Mouse (Mus musculus) neural tube, embryonic 14.5 days (tissue): Measurements from ENCODE around the gene Amfr. TPM values are rescaled to one million over a fixed set of nuclear protein-coding genes. Genes with fewer than 3 reads are reported as not detected.

Experiments used
- ATAC-seq: fragments of 200-750 bp; cut with Nextera tagmentation; 2 replicates; pipeline ENCODE4 v1.8.0; 2017; ENCODE audit warnings: low read depth, mild to moderate bottlenecking, moderate TSS enrichment, moderate library complexity
- H3K27ac ChIP-seq: fragments of 300-500 bp; sonication (generic); 2 replicates; pipeline ENCODE4 v1.5.1; 2014; ENCODE audit warnings: low read depth, mild to moderate bottlenecking, control low read depth, low read length, moderate library complexity, mixed read lengths
- H3K27me3 ChIP-seq: fragments of 300-500 bp; sonication (generic); 2 replicates; pipeline ENCODE4 v1.6.1; 2014; ENCODE audit warnings: low read length; ENCODE audit not compliant: control insufficient read depth, insufficient read depth
- H3K36me3 ChIP-seq: fragments of 300-500 bp; sonication (generic); 2 replicates; pipeline ENCODE4 v1.6.1; 2014; ENCODE audit warnings: low read length, mixed read lengths; ENCODE audit not compliant: control insufficient read depth, insufficient read depth
- H3K4me1 ChIP-seq: fragments of 300-500 bp; sonication (generic); 2 replicates; pipeline ENCODE4 v1.6.1; 2014; ENCODE audit warnings: low read length; ENCODE audit not compliant: control insufficient read depth, insufficient read depth
- H3K4me2 ChIP-seq: fragments of 300-500 bp; sonication (generic); 2 replicates; pipeline ENCODE4 v1.6.1; 2014; ENCODE audit warnings: mild to moderate bottlenecking, low read depth, low read length, control low read depth
- H3K4me3 ChIP-seq: fragments of 300-500 bp; sonication (generic); 2 replicates; pipeline ENCODE4 v1.5.1; 2014; ENCODE audit warnings: low read depth, low read length, control low read depth, mixed read lengths
- H3K9ac ChIP-seq: fragments of 300-500 bp; sonication (generic); replicated peaks from 2 replicates; pipeline ENCODE4 v1.6.1; 2014; ENCODE audit warnings: low read depth, mild to moderate bottlenecking, control low read depth, low read length, mixed read lengths
- H3K9me3 ChIP-seq: fragments of 300-500 bp; sonication (generic); 2 replicates; pipeline ENCODE4 v1.6.1; 2016; ENCODE audit warnings: low read length; ENCODE audit not compliant: control insufficient read depth
- WGBS: fragments of 180-500 bp; shearing (Covaris S2); extraction: QIAGEN DNeasy Blood & Tissue Kit; methylation state at CpG from one replicate; pipeline ENCODE4 v1.1.7; 2014; 5-methylcytosine and 5-hydroxymethylcytosine counted together
- polyA plus RNA-seq: library from polyadenylated mRNA; unstranded; fragments of >200 nt; fragmentation: Nextera tagmentation; extraction: Ambion mirVana; gene quantifications from 2 replicates; pipeline ENCODE4 v1.2.1, GENCODE M21; 2014

The Amfr gene
- polyA plus RNA-seq, 1 experiment from 2014 or later: 76.7 TPM

DNA sequence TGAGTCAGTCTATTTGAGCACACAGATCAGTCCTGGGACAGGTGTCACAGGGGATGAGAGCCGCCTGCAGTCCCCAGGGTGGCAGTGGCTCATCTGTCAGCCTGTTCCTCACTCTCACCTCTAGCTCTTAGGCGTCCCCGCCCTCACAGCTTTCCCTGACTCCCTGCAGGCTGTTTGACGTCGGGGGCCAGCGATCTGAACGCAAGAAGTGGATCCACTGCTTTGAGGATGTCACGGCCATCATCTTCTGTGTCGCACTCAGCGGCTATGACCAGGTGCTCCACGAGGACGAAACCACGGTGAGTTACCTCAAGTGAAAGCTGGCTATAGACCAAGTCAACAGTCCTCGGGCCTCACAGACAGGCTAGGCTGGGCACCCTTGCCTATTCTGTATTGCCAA, 62.5 kb downstream of the Amfr start:
- WGBS: 88% methylated on average over 14 of the region's 14 CpGs
- Histone ChIP-seq H3K9ac (no peak overlapping the region), H3K4me3 (no peak overlapping the region), H3K36me3 (peaks cover 51% of the 10 kb centered on the region), H3K4me2 (no peak overlapping the region), H3K9me3 (no peaks in the 10 kb centered on the region), H3K4me1 (no peaks in the 10 kb centered on the region), H3K27me3 (no peaks in the 10 kb centered on the region), H3K27ac (no peak overlapping the region)
- no peak for ATAC-seq

DNA sequence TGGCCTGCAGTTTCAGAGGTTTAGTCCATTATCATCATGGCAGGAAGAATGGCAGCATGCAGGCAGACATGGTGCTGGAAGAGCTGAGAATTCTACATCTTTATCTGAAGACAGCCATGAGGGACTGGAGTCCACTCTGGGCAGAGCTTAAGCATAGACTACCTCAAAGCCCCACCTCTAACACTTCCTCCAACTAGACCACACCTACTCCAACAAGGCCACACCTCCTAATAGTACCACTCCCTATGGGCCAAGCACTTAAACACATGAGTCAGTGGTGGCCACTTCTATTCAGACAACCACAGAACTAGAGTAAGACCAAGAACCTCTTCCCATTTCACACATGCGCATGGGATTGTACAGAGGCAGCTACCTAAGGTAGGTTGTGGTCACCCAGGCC, 66.2 kb downstream of the Amfr start:
- no peak overlapping the region for H3K27ac ChIP-seq
- WGBS: 100% methylated on average over 1 of the region's 1 CpGs
- H3K4me1 ChIP-seq: no peaks in the 10 kb centered on the region
- no peak overlapping the region for H3K9ac ChIP-seq
- no peak overlapping the region for H3K4me2 ChIP-seq
- no peaks in the 10 kb centered on the region for H3K27me3 ChIP-seq
- no peak for ATAC-seq
- no peaks in the 10 kb centered on the region for H3K9me3 ChIP-seq
- H3K36me3 ChIP-seq: peaks cover 20% of the 10 kb centered on the region
- H3K4me3 ChIP-seq: no peak overlapping the region

DNA sequence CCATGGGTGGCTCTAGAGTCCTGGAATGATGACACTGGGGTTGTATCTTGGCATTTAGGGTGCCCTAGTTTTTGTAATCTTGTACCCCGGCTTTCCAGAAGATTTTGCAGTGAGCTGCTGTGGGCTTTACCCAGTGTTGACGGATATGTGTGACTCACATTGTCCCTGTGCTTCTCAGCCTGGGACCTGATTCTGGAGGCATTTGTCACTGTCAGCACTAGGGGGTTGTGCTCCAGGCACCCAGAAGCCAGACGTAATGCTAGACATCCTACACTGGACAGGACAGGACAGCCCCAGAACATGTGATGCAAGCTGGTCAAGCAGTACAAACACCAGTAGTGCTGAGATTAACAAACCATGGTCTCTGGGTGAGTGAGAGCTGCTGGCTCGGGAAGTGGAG, 66.9 kb downstream of the Amfr start:
- Histone ChIP-seq H3K36me3 (peaks cover 19% of the 10 kb centered on the region), H3K27me3 (no peaks in the 10 kb centered on the region)
- no peak for ATAC-seq

GRCm38 (mm10) chr8:93941636-93942054, 71.0 kb downstream of the Amfr start:
- no peak overlapping the region for H3K9ac ChIP-seq
- WGBS: 82% methylated on average over 4 of the region's 4 CpGs
- no peak overlapping the region for H3K4me3 ChIP-seq
- H3K4me1 ChIP-seq: no peaks in the 10 kb centered on the region
- no peaks in the 10 kb centered on the region for H3K9me3 ChIP-seq
- no peak overlapping the region for H3K27ac ChIP-seq
- no peaks in the 10 kb centered on the region for H3K27me3 ChIP-seq
- ATAC-seq: no peak
- peaks cover 4% of the 10 kb centered on the region; the same call in 1 of the 2 replicates for H3K36me3 ChIP-seq
- H3K4me2 ChIP-seq: no peak overlapping the region

More for the DNA sequence above, 66.9 kb downstream of the Amfr start:
- Histone ChIP-seq H3K4me3 (no peak overlapping the region), H3K27ac (no peak overlapping the region), H3K9me3 (no peaks in the 10 kb centered on the region), H3K9ac (no peak overlapping the region), H3K4me2 (no peak overlapping the region), H3K4me1 (no peaks in the 10 kb centered on the region)
- WGBS: 77% methylated on average over 4 of the region's 4 CpGs

DNA sequence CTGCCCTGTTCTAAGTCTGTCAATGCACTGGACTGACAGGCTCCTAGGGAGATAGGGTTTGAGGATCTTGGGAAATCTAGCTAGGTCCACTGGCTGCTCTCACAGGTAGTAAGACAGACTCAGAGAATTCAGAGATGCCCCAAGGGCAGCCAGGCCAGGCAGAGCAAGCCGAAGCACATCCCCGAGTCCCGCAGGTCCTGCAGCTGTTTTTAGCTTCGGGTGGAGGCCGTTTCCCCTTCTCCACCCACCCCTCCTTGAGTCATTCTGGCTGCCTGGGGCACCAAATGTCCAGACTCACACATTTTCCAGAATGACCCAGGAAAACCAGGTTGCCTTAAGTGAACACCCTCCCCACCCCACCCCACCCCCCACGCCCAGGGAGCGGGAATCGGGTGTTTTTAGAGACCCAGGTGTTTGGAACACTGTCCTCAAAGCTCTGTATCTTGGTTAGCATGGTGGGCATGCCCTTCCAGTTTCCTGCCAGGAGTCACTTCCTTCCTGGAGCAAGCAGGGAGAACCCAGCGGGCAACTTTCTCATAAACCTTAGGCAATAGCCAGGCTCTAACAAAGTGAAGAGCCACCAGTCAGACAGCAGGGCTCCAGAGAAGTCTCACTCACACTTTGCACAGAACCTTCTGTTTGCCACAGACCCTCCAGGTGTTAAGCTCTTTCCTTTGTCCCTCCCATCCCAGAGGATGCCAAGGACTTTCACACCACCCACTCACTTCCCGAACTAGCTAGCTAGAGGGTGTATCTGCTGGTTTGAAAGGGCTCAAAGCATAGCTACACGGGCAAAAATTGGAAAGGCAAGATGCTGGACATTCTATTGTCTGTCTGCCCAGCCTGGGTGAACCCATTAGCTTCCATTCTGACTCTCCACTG, 71.9 kb downstream of the Amfr start:
- H3K9me3 ChIP-seq: no peaks in the 10 kb centered on the region
- no peak overlapping the region for H3K27ac ChIP-seq
- no peak for ATAC-seq

GRCm38 (mm10) chr8:93938193-93938592, 74.4 kb downstream of the Amfr start:
- WGBS: 93% methylated on average over 3 of the region's 3 CpGs
- H3K4me1 ChIP-seq: no peaks in the 10 kb centered on the region
- no peaks in the 10 kb centered on the region for H3K36me3 ChIP-seq
- no peak overlapping the region for H3K27ac ChIP-seq
- ATAC-seq: no peak
- H3K4me3 ChIP-seq: no peak overlapping the region
- no peak overlapping the region for H3K4me2 ChIP-seq
- no peaks in the 10 kb centered on the region for H3K27me3 ChIP-seq
- no peak overlapping the region for H3K9ac ChIP-seq
- H3K9me3 ChIP-seq: no peaks in the 10 kb centered on the region

More for the DNA sequence above, 71.9 kb downstream of the Amfr start:
- H3K4me2 ChIP-seq: no peak overlapping the region
- H3K4me1 ChIP-seq: no peaks in the 10 kb centered on the region
- H3K4me3 ChIP-seq: no peak overlapping the region
- H3K36me3 ChIP-seq: peaks cover 4% of the 10 kb centered on the region; the same call in 1 of the 2 replicates
- WGBS: 84% methylated on average over 11 of the region's 11 CpGs
- no peak overlapping the region for H3K9ac ChIP-seq
- no peaks in the 10 kb centered on the region for H3K27me3 ChIP-seq

GRCm38 (mm10) chr8:93933288-93933687, 79.4 kb downstream of the Amfr start:
- H3K9ac ChIP-seq: no peak overlapping the region
- no peak overlapping the region for H3K27ac ChIP-seq
- no peaks in the 10 kb centered on the region for H3K9me3 ChIP-seq
- 88% methylated on average over 2 of the region's 2 CpGs for WGBS
- no peaks in the 10 kb centered on the region for H3K36me3 ChIP-seq
- ATAC-seq: no peak
- no peaks in the 10 kb centered on the region for H3K27me3 ChIP-seq
- no peaks in the 10 kb centered on the region for H3K4me1 ChIP-seq
- H3K4me2 ChIP-seq: no peak overlapping the region
- H3K4me3 ChIP-seq: no peak overlapping the region

- H3K9me3 ChIP-seq: no peaks in the 10 kb centered on the region
- H3K9ac ChIP-seq: no peak overlapping the region
- no peaks in the 10 kb centered on the region for H3K4me1 ChIP-seq
- H3K27me3 ChIP-seq: no peaks in the 10 kb centered on the region
- H3K4me3 ChIP-seq: no peak overlapping the region
- WGBS: 24% methylated on average over 6 of the region's 6 CpGs
- ATAC-seq: peak; percentile 61
- H3K36me3 ChIP-seq: no peaks in the 10 kb centered on the region
- no peak overlapping the region for H3K27ac ChIP-seq
- H3K4me2 ChIP-seq: no peak overlapping the region
Measured at GRCm38 (mm10) chr8:93932873-93933272, 79.8 kb downstream of the Amfr start.

GRCm38 (mm10) chr8:93931336-93931735, 81.3 kb downstream of the Amfr start:
- no peak overlapping the region for H3K4me2 ChIP-seq
- H3K27me3 ChIP-seq: no peaks in the 10 kb centered on the region
- H3K27ac ChIP-seq: no peak overlapping the region
- no peaks in the 10 kb centered on the region for H3K4me1 ChIP-seq
- no peak overlapping the region for H3K4me3 ChIP-seq
- no peaks in the 10 kb centered on the region for H3K9me3 ChIP-seq
- no peak for ATAC-seq
- 65% methylated on average over 6 of the region's 6 CpGs for WGBS
- no peak overlapping the region for H3K9ac ChIP-seq
- no peaks in the 10 kb centered on the region for H3K36me3 ChIP-seq
